Mouse (Mus musculus) cerebellum, adult 2 months (tissue): Measurements from ENCODE around the gene Magi2.

Experiments used
- CTCF ChIP-seq: fragments of 200-500 bp; IDR thresholded peaks from 2 replicates; pipeline ENCODE4 v1.5.1; 2011; ENCODE audit warnings: low read depth, mild to moderate bottlenecking, control low read depth, low read length, moderate library complexity, borderline replicate concordance; ENCODE audit not compliant: insufficient read depth
- POLR2A ChIP-seq: fragments of 200-500 bp; IDR thresholded peaks from 2 replicates; pipeline ENCODE4 v1.6.1; 2011; ENCODE audit warnings: low read length, control low read depth, borderline replicate concordance; ENCODE audit not compliant: insufficient read depth

DNA sequence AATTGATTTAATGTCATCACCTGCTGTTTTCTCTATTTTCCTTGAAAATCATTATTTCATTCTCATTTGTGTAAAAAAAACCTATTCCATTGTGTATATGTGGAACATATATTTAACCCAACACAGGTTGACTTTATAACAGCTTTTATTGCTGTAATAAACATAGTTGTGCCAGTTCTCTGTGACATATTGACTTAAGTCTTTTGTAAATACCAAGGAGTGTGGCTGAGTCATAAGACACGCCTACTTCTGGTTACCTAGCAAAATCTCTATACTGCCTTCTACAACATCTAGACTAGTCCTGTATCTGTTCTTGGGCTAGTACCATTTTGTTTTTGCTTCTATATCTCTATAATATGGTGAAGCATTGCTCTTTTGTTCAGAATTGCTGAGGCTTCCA is 737.3 kb downstream of the Magi2 start:
- TF ChIP-seq CTCF (no peak), POLR2A (no peak)
